Mouse (Mus musculus): ENCODE measurements at regions not wholly inside any gene's neighbourhood (a gene's known extent, or its start where the extent isn't known, plus 50 kb on each side); places are given as distances from the start of the nearest gene placed in this dataset.

- TF ChIP-seq ZNF384 (IDR thresholded peaks at IDR 0.05; ENCODE audit: low read depth, low read length) (no peak), HCFC1 (IDR thresholded peaks at IDR 0.05; ENCODE audit: borderline replicate concordance, insufficient read depth, low read length) (no peak), CHD2 (IDR thresholded peaks at IDR 0.05; ENCODE audit: low read depth, low read length) (no peak), ZC3H11A (IDR thresholded peaks at IDR 0.05; ENCODE audit: borderline replicate concordance, low read depth, low read length) (no peak), MAFK (IDR thresholded peaks at IDR 0.05; ENCODE audit: insufficient read depth, low read depth, low read length) (no peak)
- Histone ChIP-seq H3K4me3 (ENCODE audit: insufficient read depth in 1 of 2, low read depth in 1 of 2, low read length in 2 of 2, poor library complexity in 1 of 2, severe bottlenecking in 1 of 2) (no peak overlapping the region), H3K9me3 (ENCODE audit: control insufficient read depth, insufficient read depth, low read depth, low read length) (no peaks in the 10 kb centered on the region), H3K4me1 (ENCODE audit: control insufficient read depth in 2 of 2, insufficient read depth in 2 of 2, low read length in 2 of 2, poor library complexity in 1 of 2) (no peaks in the 10 kb centered on the region), H3K9ac (ENCODE audit: insufficient read depth, low read depth, low read length, poor library complexity, severe bottlenecking) (no peak overlapping the region), H3K27ac (ENCODE audit: insufficient read depth, low read depth, low read length, poor library complexity, severe bottlenecking) (no peak overlapping the region), H3K36me3 (ENCODE audit: control insufficient read depth, insufficient read depth, low read length, poor library complexity, severe bottlenecking) (no peaks in the 10 kb centered on the region)
- no peak for DNase-seq (ENCODE audit: low read depth, low spot score)
- in situ Hi-C loops (cut with MboI; ENCODE audit: low sequenced_read_pairs in 2 of 2, unreplicated experiment in 2 of 2), result no loop called here
These were observed 307.0 kb downstream of the Isl1 start for GRCm38 (mm10) chr13:116002391-116002899.

GRCm38 (mm10) chr13:115990591-115990990 lies 318.9 kb downstream of the Isl1 start:
- Histone ChIP-seq H3K4me3 (ENCODE audit: insufficient read depth in 1 of 2, low read depth in 1 of 2, low read length in 2 of 2, poor library complexity in 1 of 2, severe bottlenecking in 1 of 2) (no peak overlapping the region), H3K36me3 (ENCODE audit: control insufficient read depth, insufficient read depth, low read length, poor library complexity, severe bottlenecking) (no peaks in the 10 kb centered on the region), H3K27ac (ENCODE audit: insufficient read depth, low read depth, low read length, poor library complexity, severe bottlenecking) (no peak overlapping the region), H3K9ac (ENCODE audit: insufficient read depth, low read depth, low read length, poor library complexity, severe bottlenecking) (no peak overlapping the region), H3K4me1 (ENCODE audit: control insufficient read depth in 2 of 2, insufficient read depth in 2 of 2, low read length in 2 of 2, poor library complexity in 1 of 2) (no peaks in the 10 kb centered on the region), H3K9me3 (ENCODE audit: control insufficient read depth, insufficient read depth, low read depth, low read length) (no peaks in the 10 kb centered on the region)
- TF ChIP-seq ZNF384 (IDR thresholded peaks at IDR 0.05; ENCODE audit: low read depth, low read length), result no peak
- no peak for TF ChIP-seq CHD2 (IDR thresholded peaks at IDR 0.05; ENCODE audit: low read depth, low read length)
- no peak for TF ChIP-seq ZC3H11A (IDR thresholded peaks at IDR 0.05; ENCODE audit: borderline replicate concordance, low read depth, low read length)
- no peak for TF ChIP-seq MAFK (IDR thresholded peaks at IDR 0.05; ENCODE audit: insufficient read depth, low read depth, low read length)
- no peak for TF ChIP-seq HCFC1 (IDR thresholded peaks at IDR 0.05; ENCODE audit: borderline replicate concordance, insufficient read depth, low read length)
- in situ Hi-C loops (cut with MboI; ENCODE audit: low sequenced_read_pairs in 2 of 2, unreplicated experiment in 2 of 2), result no loop called here
- no peak for DNase-seq (ENCODE audit: low read depth, low spot score)

- Histone ChIP-seq H3K4me1 (ENCODE audit: control insufficient read depth in 2 of 2, insufficient read depth in 2 of 2, low read length in 2 of 2, poor library complexity in 1 of 2) (no peaks in the 10 kb centered on the region), H3K27ac (ENCODE audit: insufficient read depth, low read depth, low read length, poor library complexity, severe bottlenecking) (no peak overlapping the region), H3K36me3 (ENCODE audit: control insufficient read depth, insufficient read depth, low read length, poor library complexity, severe bottlenecking) (no peaks in the 10 kb centered on the region), H3K4me3 (ENCODE audit: insufficient read depth in 1 of 2, low read depth in 1 of 2, low read length in 2 of 2, poor library complexity in 1 of 2, severe bottlenecking in 1 of 2) (no peak overlapping the region), H3K9ac (ENCODE audit: insufficient read depth, low read depth, low read length, poor library complexity, severe bottlenecking) (no peak overlapping the region), H3K9me3 (ENCODE audit: control insufficient read depth, insufficient read depth, low read depth, low read length) (no peaks in the 10 kb centered on the region)
- in situ Hi-C loops (cut with MboI; ENCODE audit: low sequenced_read_pairs in 2 of 2, unreplicated experiment in 2 of 2), result no loop called here
- DNase-seq (ENCODE audit: low read depth, low spot score), result no peak
- no peak for TF ChIP-seq MAFK (IDR thresholded peaks at IDR 0.05; ENCODE audit: insufficient read depth, low read depth, low read length)
- TF ChIP-seq HCFC1 (IDR thresholded peaks at IDR 0.05; ENCODE audit: borderline replicate concordance, insufficient read depth, low read length), result no peak
- no peak for TF ChIP-seq CHD2 (IDR thresholded peaks at IDR 0.05; ENCODE audit: low read depth, low read length)
- no peak for TF ChIP-seq ZNF384 (IDR thresholded peaks at IDR 0.05; ENCODE audit: low read depth, low read length)
- TF ChIP-seq ZC3H11A (IDR thresholded peaks at IDR 0.05; ENCODE audit: borderline replicate concordance, low read depth, low read length), result no peak
These were observed 320.4 kb downstream of the Isl1 start for GRCm38 (mm10) chr13:115989091-115989490.

GRCm38 (mm10) chr13:115986282-115986681 lies 323.2 kb downstream of the Isl1 start:
- in situ Hi-C loops (cut with MboI; ENCODE audit: low sequenced_read_pairs in 2 of 2, unreplicated experiment in 2 of 2), result no loop called here
- TF ChIP-seq ZC3H11A (IDR thresholded peaks at IDR 0.05; ENCODE audit: borderline replicate concordance, low read depth, low read length) (no peak), HCFC1 (IDR thresholded peaks at IDR 0.05; ENCODE audit: borderline replicate concordance, insufficient read depth, low read length) (no peak), ZNF384 (IDR thresholded peaks at IDR 0.05; ENCODE audit: low read depth, low read length) (no peak), CHD2 (IDR thresholded peaks at IDR 0.05; ENCODE audit: low read depth, low read length) (no peak), MAFK (IDR thresholded peaks at IDR 0.05; ENCODE audit: insufficient read depth, low read depth, low read length) (no peak)
- H3K4me3 ChIP-seq (ENCODE audit: insufficient read depth in 1 of 2, low read depth in 1 of 2, low read length in 2 of 2, poor library complexity in 1 of 2, severe bottlenecking in 1 of 2), result no peak overlapping the region
- H3K9me3 ChIP-seq (ENCODE audit: control insufficient read depth, insufficient read depth, low read depth, low read length), result no peaks in the 10 kb centered on the region
- H3K36me3 ChIP-seq (ENCODE audit: control insufficient read depth, insufficient read depth, low read length, poor library complexity, severe bottlenecking), result no peaks in the 10 kb centered on the region
- DNase-seq (ENCODE audit: low read depth, low spot score), result no peak
- no peaks in the 10 kb centered on the region for H3K4me1 ChIP-seq (ENCODE audit: control insufficient read depth in 2 of 2, insufficient read depth in 2 of 2, low read length in 2 of 2, poor library complexity in 1 of 2)
- H3K9ac ChIP-seq (ENCODE audit: insufficient read depth, low read depth, low read length, poor library complexity, severe bottlenecking), result no peak overlapping the region
- H3K27ac ChIP-seq (ENCODE audit: insufficient read depth, low read depth, low read length, poor library complexity, severe bottlenecking), result no peak overlapping the region

GRCm38 (mm10) chr13:115985715-115986114 lies 323.8 kb downstream of the Isl1 start:
- H3K9ac ChIP-seq (ENCODE audit: insufficient read depth, low read depth, low read length, poor library complexity, severe bottlenecking), result no peak overlapping the region
- H3K27ac ChIP-seq (ENCODE audit: insufficient read depth, low read depth, low read length, poor library complexity, severe bottlenecking), result no peak overlapping the region
- no peaks in the 10 kb centered on the region for H3K4me1 ChIP-seq (ENCODE audit: control insufficient read depth in 2 of 2, insufficient read depth in 2 of 2, low read length in 2 of 2, poor library complexity in 1 of 2)
- TF ChIP-seq HCFC1 (IDR thresholded peaks at IDR 0.05; ENCODE audit: borderline replicate concordance, insufficient read depth, low read length), result no peak
- no peak for TF ChIP-seq MAFK (IDR thresholded peaks at IDR 0.05; ENCODE audit: insufficient read depth, low read depth, low read length)
- TF ChIP-seq ZC3H11A (IDR thresholded peaks at IDR 0.05; ENCODE audit: borderline replicate concordance, low read depth, low read length), result no peak
- no peak overlapping the region for H3K4me3 ChIP-seq (ENCODE audit: insufficient read depth in 1 of 2, low read depth in 1 of 2, low read length in 2 of 2, poor library complexity in 1 of 2, severe bottlenecking in 1 of 2)
- in situ Hi-C loops (cut with MboI; ENCODE audit: low sequenced_read_pairs in 2 of 2, unreplicated experiment in 2 of 2), result no loop called here
- no peaks in the 10 kb centered on the region for H3K9me3 ChIP-seq (ENCODE audit: control insufficient read depth, insufficient read depth, low read depth, low read length)
- no peaks in the 10 kb centered on the region for H3K36me3 ChIP-seq (ENCODE audit: control insufficient read depth, insufficient read depth, low read length, poor library complexity, severe bottlenecking)
- DNase-seq (ENCODE audit: low read depth, low spot score), result no peak

All from ES-E14 (cell line).